Mouse (Mus musculus) C2C12 (cell line): ENCODE data around the gene Olfr698.

Source experiments
- CTCF ChIP-seq: IDR thresholded peaks from one replicate; pipeline ENCODE4 v1.5.1; 2011; ENCODE audit not compliant: control insufficient read depth, insufficient read depth, insufficient read length
- MAX ChIP-seq: IDR thresholded peaks from one replicate; pipeline ENCODE4 v1.6.1; 2011; ENCODE audit warnings: mild to moderate bottlenecking, control low read depth
- USF1 ChIP-seq: IDR thresholded peaks from one replicate; pipeline ENCODE4 v1.6.1; 2011; ENCODE audit warnings: low read depth, mild to moderate bottlenecking, control low read depth, moderate library complexity

GRCm38 (mm10) chr7:106742343-106742742 is 12.9 kb downstream of the Olfr698 start, which contains the start of gene Olfr697:
- no peak for TF ChIP-seq CTCF
- TF ChIP-seq MAX: no peak
- no peak for TF ChIP-seq USF1
